ENCODE assay signal across 8 mouse cellular contexts in the genomic region with DNA sequence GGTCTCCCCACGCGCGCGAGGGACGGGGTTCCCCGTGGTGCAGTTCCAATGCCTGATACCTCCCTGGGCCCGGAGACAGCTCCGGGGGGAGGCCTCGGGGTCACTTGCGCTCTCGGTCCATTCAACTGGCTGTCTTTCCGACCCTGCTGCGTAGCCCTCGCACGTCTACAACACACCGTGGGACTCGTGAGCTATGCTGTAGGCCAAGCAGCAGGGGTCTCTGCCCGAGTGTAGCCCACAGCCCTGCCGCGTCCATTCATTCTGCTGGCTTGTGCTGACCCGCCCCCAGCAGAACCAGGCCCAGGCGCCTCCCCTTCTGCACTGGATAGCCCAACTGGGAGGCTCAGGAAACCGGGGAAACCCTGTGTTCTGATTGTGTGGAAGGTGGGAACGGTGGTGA. TPM values are rescaled to one million over a fixed set of nuclear protein-coding genes. Genes with fewer than 3 reads are reported as not detected.
DNase-seq lines count a peak whose midpoint lies in the region; ATAC-seq lines count a peak whose summit lies in the region.

No protein-coding gene starts in this region.

- H3K9ac ChIP-seq in kidney, embryonic 16.5 days (replicated peaks; ENCODE audit: low read length) = peak overlapping the region; percentile 79

- H3K36me3 ChIP-seq in forebrain, embryonic 10.5 days (replicated peaks) = peaks cover 13% of the 10 kb centered on the region
- H3K36me3 ChIP-seq in kidney, embryonic 16.5 days (ENCODE audit: insufficient read depth, low read length) = peaks cover 5% of the 10 kb centered on the region

- peak overlapping the region; percentile 91 for H3K27ac ChIP-seq in forebrain, embryonic 10.5 days
- H3K27ac ChIP-seq in kidney, embryonic 16.5 days (ENCODE audit: low read length) = peak overlapping the region; percentile 71

- H3K4me1 ChIP-seq in forebrain, embryonic 10.5 days = peaks cover 12% of the 10 kb centered on the region
- H3K4me1 ChIP-seq in kidney, embryonic 16.5 days (ENCODE audit: insufficient read depth, low read length) = peaks cover 14% of the 10 kb centered on the region

- peak; percentile 89 for ATAC-seq in kidney, embryonic 16.5 days (ENCODE audit: low FRiP score, low TSS enrichment)
- peak; percentile 26; the same call in 1 of the 2 replicates for ATAC-seq in megakaryocyte, adult 5-6 weeks (ENCODE audit: poor library complexity, severe bottlenecking)

- DNase-seq in embryo, embryonic 10 days (ENCODE audit: low spot score) = peak; percentile 59
- no peak for DNase-seq in embryo, embryonic 9.5 days (ENCODE audit: extremely low spot score)
- peak; percentile 16 for DNase-seq in ES-CJ7 (ENCODE audit: low read depth, low spot score)
- peak; percentile 56 for DNase-seq in forebrain, embryonic 10.5 days (ENCODE audit: extremely low spot score, low spot score)
- no peak for DNase-seq in cerebellum, adult 11 months
- no peak for DNase-seq in frontal cortex, postnatal 36 days (ENCODE audit: low spot score in 2 of 2)

- peak overlapping the region; percentile 98 for H3K4me2 ChIP-seq in kidney, embryonic 16.5 days (replicated peaks; ENCODE audit: low read depth, low read length)

- no peaks in the 10 kb centered on the region for H3K27me3 ChIP-seq in forebrain, embryonic 10.5 days (ENCODE audit: poor library complexity, severe bottlenecking)
- peaks cover 12% of the 10 kb centered on the region; the same call in 1 of the 2 replicates for H3K27me3 ChIP-seq in kidney, embryonic 16.5 days (ENCODE audit: insufficient read depth, low read length)

- H3K4me3 ChIP-seq in forebrain, embryonic 10.5 days = peak overlapping the region; percentile 76
- peak overlapping the region; percentile 73 for H3K4me3 ChIP-seq in kidney, embryonic 16.5 days (ENCODE audit: low read length)

- H3K9me3 ChIP-seq in forebrain, embryonic 10.5 days = no peaks in the 10 kb centered on the region
- H3K9me3 ChIP-seq in kidney, embryonic 16.5 days (ENCODE audit: low read length) = no peaks in the 10 kb centered on the region

- under 1% methylated on average over 24 of the region's 24 CpGs for WGBS in forebrain, embryonic 10.5 days
- 2% methylated on average over 23 of the region's 24 CpGs for WGBS in kidney, embryonic 16.5 days

RNA-seq across cellular contexts. Expression of a gene that starts 0.4 kb away (rescaled TPM):
- 36.0 and 37.1 TPM in 2 replicates for polyA plus RNA-seq in forebrain, embryonic 10.5 days (2016; fragmentation: Nextera tagmentation; extraction: Ambion mirVana)
- polyA plus RNA-seq in kidney, embryonic 16.5 days (2015; fragmentation: Nextera tagmentation; extraction: Ambion mirVana) = 34.8 TPM in 2 replicates
- total RNA-seq in megakaryocyte, adult 5-6 weeks (2015) = 4.9 and 5.6 TPM in 2 replicates
- 8.3 and 10.6 TPM in 2 replicates for total RNA-seq in megakaryocyte, adult 5-6 weeks (2017)

RNA-seq across cellular contexts. Expression of a gene that starts 37.3 kb away (rescaled TPM):
- 62.3 and 67.8 TPM in 2 replicates for polyA plus RNA-seq in forebrain, embryonic 10.5 days (2016; fragmentation: Nextera tagmentation; extraction: Ambion mirVana)
- 94.4 and 95.6 TPM in 2 replicates for polyA plus RNA-seq in kidney, embryonic 16.5 days (2015; fragmentation: Nextera tagmentation; extraction: Ambion mirVana)
- total RNA-seq in megakaryocyte, adult 5-6 weeks (2015) = 8.3 and 8.5 TPM in 2 replicates
- 26.0 and 35.4 TPM in 2 replicates for total RNA-seq in megakaryocyte, adult 5-6 weeks (2017)

Comparison
In these comparisons a context has a peak if more than half of its experiments do, and no peak if none do; other contexts are left out.
1. DNase-seq: peak in embryo, embryonic 10 days (single experiment), ES-CJ7 (single experiment) and forebrain, embryonic 10.5 days (single experiment); none in embryo, embryonic 9.5 days (single experiment), cerebellum, adult 11 months (single experiment) and frontal cortex, postnatal 36 days (0 of 2).